Mouse (Mus musculus) gastrocnemius, postnatal 14 days (tissue): ENCODE data around the gene Zfp652. TPM values are rescaled to one million over a fixed set of nuclear protein-coding genes. Genes with fewer than 3 reads are reported as not detected.

ENCODE experiments used
- DNase-seq: peaks from one replicate; pipeline ENCODE4 v3.0.0; 2021; ENCODE audit warnings: mixed read lengths
- intact Hi-C: fragments of 180-260 bp; cut with DNase I; formaldehyde crosslinking; loops from one replicate; pipeline ENCODE4 v1.15.1; 2025; ENCODE audit warnings: low total_unique reads
- total RNA-seq, 2 experiments: library from RNA; stranded (reverse); gene quantifications; 2 replicates each; pipeline ENCODE4 v1.2.3; 2021

The Zfp652 gene
- total RNA-seq, 2 experiments from 2014 or later = 42.0 to 43.1 TPM

DNA sequence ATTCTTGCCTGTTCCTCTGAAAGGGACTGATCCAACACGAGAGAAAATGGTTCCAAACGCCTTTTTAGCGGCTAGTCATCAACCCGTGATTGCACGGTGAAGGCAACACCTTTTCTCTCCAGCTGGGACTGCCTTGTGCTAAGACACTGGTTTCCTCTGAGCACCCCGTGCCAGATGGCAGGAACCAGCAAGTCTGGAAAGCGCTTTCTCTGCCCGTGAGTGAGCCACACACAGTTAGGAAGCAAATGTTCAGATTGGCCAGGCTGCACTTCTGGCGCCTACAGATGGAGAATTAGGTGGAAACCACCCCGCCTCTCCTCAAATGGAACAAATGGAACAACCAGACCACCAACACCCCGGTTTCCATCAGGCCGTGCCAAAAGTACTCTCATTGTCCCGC is 79.3 kb downstream of the Zfp652 start:
- intact Hi-C loops = no loop called here
- DNase-seq = peak; percentile 16

DNA sequence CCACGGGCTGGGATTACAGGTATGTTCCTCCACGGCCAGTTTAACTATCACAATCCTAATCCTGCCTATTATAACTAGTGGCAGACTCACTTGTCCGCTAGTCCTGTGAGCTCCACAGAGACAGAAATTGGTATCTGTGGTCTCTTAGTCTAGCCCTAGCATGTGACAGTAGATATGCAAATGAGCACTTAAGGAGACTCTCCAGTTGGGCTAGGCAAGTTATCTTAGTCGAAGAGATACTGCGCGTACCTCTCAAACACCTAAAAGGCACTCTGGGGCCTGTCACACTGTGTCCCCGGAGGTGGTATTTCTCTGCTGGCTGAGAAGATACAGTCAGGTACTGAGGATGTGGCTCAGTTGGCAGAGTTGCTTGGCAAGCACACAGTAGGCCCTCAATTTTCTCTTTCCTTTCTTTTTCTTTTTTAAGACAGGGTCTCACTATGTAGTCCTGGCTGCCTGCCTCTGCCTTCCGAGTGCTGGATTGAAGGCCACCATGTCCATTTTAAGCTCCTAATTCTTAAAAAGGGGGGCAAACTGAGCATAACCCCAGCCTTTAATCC is 80.6 kb downstream of the Zfp652 start:
- no peak for DNase-seq
- intact Hi-C loops = no loop called here

DNA sequence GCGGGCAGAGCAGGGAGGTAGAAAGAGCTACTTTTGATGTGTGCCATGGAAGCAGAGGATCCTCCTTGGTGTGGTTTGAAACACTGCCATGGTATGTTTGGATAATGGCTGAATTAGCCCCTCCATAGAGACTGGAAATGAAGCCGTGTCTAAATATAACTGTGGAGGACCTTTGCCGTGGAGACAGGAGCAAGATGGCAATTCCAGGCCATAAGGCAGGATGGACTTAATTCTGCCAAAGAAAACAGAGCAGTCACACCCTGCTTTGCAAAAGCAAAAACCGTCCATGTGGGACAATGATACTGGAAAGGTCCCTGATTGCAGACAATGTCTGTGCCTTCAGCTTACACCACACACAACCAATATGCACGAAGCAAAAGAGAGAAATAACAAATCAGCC is 81.7 kb downstream of the Zfp652 start:
- intact Hi-C loops = no loop called here
- DNase-seq = no peak

DNA sequence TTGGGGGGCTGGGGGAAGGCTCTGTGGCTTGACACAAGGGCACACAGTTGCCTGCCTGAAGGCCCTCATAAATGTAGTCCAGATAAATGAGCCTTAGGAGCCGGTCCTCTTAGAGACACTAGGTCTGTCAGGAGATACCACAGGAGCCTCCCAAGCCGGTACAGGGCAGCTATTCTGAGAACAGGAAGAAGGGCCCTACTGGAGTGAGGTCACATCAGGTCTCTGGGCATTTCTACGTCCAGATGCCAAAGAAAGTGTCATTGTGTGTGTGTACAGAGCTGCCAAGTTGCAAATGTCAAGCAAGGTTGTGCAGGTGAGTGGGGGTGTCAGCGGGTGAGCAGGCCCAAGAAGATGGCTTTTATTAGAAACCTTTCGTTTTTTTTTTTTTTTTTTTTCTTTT is 83.1 kb downstream of the Zfp652 start:
- peak; percentile 33 for DNase-seq
- intact Hi-C loops = no loop called here

DNA sequence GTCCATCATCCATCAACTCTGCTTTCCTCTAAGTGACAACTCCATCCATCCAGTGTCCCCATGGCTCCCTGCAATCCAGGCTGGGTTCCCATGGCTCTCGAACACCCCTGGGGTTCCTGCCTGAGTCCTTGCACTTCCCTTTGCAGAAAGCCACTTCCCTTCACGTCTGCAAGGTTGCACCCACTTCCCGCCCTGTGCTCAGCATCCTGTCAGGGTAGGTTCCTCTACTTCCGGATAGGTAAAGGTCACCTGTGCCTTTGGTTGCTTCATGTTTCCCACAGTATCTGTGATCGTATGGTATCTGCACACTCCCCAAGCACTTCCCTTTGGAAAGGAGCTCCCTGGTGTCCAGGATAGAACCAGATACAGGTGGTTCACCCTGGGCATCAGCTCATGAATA is 92.5 kb downstream of the Zfp652 start:
- no peak for DNase-seq
- intact Hi-C loops = no loop called here

DNA sequence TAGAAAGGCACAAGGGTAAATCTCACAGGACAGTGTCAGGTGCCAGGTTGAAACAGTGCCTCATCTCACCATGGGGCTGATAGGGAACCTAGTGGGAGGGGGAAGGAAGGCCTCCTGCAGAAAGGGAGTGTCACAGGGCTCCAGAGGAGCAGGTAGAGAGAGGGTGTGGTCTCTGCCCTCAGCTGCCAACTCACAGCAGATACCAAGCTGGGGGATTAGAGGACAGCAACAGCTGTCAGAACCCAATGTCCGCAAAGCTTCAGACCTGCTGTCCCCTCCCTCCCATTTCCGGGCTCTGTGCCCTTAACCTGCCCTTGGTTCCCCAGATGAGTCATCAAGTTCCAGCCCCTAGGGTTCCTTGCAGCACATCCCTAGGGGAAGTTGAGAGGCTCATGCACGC is 93.1 kb downstream of the Zfp652 start:
- DNase-seq = no peak

DNA sequence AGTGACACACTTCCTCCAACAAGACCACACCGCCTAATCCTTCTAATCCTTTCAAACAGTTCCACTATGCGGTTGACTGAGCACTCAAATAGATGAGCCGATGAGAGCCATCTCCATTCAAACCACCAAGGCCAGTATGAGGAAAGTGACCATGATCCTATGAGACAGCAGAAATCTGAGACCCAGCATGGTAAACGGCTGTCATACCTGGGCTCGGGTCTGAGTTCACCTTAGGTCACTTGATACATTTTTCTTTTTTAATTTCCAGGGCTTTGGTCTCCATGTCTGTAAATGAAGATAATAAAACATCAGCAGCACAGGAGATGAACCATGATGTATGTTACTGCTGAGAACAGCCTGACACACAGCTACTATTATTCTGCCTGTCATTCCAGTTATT is 95.4 kb downstream of the Zfp652 start:
- no peak for DNase-seq
- intact Hi-C loops = no loop called here

More for the DNA sequence above, 93.1 kb downstream of the Zfp652 start:
- intact Hi-C loops = no loop called here

DNA sequence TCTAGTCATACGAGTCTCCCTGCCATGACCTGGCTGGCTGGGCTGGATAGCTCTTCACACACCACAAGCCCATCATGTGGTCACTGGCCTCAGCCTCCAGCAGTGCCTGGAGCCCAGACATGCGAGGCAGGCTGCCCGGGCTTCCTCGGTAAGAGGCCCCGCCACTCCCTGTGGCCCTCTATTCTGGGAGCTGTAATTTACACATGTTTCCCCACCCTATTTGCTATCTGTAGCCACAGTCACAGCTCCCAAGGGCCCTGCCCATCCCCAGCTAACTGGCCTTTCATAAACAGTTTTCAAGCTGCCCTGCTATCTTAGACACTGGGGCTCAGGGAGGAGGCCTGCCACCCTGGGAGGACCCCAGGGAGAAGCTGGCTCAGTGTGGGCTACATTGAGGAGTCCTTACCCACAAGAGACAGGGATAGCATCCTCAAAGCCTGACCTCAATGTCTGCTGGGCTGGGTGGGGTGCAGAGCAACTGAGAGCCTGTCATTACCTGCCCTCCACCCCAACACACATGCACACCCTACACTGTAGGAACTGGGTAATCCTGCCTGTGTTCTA is 96.1 kb downstream of the Zfp652 start:
- intact Hi-C loops = no loop called here
- peak; percentile 59 for DNase-seq

DNA sequence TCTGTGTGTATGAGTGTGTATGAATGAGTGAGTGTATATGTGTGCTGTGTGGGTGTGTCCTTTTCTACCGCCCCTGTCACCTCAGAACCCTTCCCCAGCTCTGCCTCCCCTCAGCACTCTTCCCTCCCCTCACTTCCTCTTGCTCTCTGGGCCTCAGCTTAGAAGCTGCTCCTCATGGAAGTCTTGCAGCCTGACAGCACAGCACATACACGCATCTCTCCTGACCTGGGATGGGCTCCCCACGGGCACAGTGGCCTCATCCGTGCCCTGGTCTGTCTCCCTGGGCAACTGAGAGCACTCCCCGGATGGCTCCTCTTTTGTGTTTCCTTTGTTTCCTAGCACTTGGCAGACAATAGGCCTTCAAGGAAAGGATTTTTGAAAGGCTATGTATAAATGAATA is 97.1 kb downstream of the Zfp652 start:
- DNase-seq = no peak
- intact Hi-C loops = no loop called here

DNA sequence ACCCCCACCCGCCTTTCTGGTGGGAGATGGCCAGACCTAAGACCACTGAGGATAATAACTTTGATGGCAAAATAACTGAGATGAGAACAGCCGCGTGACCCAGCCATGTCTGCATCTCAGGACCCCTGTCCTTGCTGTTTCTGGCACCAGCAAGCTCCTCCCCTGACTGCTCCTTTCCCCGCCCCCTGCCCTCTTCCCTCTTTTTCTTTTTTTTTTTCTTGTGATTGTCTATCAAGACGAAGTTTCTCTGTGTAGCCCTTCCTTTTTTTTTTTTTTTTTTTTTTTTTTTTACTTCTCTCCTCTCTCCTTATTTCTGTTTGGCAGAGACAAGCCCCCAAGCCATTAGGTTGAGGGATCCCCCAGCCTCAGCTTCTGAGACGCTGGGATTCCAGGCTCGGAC is 98.4 kb downstream of the Zfp652 start:
- intact Hi-C loops = no loop called here

DNA sequence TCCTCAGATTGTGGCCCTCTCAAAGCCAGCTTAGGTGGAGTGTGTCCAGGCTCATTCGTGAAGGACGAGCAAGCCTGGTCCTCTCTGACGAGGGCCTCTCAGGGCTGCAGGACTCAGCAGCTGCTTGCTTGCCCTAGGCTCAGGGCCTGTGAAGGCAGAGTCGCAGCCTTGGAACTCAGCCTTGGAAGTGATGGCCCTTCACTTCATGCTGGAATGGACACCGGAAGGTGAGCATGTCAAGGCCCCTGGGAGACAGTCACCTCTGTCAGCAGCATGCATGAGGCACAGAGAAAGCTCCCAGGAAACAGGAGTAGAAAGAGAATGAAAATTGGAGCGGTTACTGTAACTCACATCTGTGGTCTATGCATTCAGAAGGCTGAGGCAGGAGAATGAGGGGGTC is 99.3 kb downstream of the Zfp652 start:
- no peak for DNase-seq
- intact Hi-C loops = no loop called here

More for the DNA sequence above, 98.4 kb downstream of the Zfp652 start:
- DNase-seq = no peak

DNA sequence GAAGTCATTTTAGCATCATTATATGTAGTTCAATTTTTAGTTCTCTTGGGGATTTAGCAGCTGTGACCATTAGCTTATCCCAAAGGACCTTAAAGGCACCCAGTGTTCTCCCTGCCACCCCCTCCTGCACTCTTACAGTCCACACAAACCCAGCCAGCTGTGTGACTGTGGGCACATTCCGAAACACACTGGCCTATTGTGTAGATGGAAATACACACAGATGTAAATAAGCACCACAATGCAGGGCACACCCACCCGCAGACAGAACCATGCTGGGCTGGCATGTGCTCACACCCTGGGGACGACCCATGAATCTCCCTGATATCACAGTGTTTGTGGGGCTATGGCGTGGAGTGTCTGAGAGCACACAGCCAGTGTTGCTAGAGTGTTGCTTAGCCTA is 99.8 kb downstream of the Zfp652 start:
- intact Hi-C loops = no loop called here
- DNase-seq = no peak

DNA sequence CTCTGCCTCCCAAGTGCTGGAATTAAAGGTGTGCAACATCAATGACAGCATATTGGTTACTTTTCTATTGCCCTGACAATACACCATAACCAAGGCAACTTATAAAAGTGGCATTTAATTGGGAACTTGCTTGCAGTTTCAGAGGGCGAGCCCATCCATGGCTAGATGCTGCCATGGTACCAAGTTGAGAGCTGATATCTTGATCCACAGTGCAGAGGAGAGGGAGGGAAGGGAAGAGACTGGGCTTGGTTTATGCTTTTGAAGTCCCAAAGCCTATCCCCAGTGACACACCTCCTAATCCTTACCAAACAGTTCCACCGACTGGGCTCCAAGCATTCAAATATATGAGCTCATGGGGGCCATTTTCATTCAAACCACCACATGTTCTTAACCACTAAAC is 101.6 kb downstream of the Zfp652 start:
- no peak for DNase-seq
- intact Hi-C loops = no loop called here

DNA sequence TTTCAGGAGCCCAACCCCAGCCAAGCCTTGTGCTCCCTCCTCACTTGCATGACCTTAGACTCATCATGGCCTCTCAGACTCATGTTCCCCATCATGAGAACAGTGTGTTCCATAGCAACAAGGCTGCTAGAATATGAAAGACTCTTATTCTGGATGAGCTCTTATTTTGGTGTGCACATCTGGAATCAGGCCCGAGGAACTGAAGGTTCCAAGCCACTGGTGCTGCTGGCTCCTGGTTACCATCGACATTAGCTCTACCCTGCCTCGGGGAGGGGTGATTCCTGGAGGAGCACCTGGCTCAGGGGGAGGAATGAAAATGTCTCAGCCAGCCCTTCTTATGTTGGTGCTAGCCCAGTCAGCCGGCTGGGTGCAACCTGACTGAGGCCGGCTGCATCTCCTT is 102.4 kb downstream of the Zfp652 start:
- intact Hi-C loops = no loop called here
- no peak for DNase-seq

DNA sequence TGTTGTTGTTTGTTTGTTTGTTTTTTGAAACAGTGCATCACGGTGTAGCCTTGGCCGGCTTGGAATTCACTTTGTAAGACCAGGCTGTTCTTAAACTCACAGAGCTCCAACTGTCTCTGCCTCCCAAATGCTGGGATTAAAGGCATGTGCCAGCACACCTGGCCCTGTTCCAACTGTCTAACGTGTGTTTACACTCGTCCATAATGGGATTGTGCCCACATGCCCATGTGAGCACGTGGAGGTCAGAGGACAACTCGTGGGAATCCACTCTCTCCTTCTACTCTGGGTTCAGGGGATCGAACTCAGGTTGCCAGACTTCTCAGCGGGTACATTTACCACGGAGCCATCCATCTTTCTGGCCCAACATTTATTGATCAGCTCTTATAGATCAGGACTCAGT is 102.9 kb downstream of the Zfp652 start:
- intact Hi-C loops = no loop called here

DNA sequence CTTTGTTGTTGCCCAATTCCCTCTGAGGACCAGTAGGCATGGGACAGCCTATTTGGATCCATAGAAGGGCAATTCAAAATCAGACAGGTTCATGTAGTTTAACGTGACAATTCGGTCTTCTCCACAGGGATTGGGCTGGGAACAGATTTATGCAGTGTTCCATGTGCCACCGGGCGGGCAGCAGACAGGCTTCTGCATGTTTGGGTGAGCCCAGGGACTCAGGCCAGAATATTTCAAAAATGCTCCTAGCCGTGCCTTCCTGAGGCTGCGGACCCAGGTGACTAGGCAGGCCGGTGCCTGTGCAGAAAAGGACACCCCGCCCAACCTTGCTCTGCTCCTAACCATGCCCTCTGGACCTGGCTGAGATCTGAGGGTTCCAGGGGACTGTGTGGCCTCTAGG is 106.7 kb downstream of the Zfp652 start:
- no peak for DNase-seq

More for the DNA sequence above, 102.9 kb downstream of the Zfp652 start:
- DNase-seq = no peak

DNA sequence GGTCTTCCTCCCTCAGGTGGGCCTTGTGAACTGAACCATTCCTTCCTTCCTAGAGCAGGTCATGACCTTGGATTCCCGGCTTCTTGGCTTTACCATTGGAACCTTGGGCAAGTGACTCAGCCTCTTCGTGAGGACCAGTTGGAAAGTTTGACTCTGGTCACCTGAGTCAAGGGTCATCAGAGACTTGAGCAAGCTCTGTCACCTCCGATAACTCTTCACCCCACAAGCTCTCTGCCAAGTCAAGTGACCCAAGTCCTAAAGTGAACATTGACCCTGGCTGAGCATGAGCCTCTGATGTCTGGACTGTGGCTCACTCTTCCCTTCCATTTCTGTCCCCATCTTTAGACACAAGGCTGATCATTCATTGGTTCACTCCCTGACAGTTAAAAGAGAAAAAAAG is 109.0 kb downstream of the Zfp652 start:
- no peak for DNase-seq
- intact Hi-C loops = no loop called here

More for the DNA sequence above, 106.7 kb downstream of the Zfp652 start:
- intact Hi-C loops = no loop called here

DNA sequence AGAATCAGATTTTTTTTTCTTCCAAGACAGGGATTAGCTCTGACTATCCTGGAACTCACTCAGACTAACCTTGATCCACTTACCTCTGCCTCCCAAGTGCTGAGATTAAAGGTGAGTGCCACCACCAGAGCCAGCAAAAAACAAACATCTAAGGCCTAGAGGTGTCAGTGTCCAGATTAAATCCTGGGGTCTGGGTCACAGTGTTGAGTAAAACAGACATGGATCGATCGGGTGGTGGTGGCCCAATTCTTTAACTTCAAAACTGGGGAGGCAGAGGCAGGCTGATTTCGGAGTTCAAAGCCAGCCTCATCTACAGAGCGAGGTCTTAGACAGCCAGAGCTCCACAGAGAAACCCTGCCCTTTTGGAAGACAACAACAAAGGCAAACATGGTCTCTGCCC is 110.0 kb downstream of the Zfp652 start:
- no peak for DNase-seq
- intact Hi-C loops = no loop called here

DNA sequence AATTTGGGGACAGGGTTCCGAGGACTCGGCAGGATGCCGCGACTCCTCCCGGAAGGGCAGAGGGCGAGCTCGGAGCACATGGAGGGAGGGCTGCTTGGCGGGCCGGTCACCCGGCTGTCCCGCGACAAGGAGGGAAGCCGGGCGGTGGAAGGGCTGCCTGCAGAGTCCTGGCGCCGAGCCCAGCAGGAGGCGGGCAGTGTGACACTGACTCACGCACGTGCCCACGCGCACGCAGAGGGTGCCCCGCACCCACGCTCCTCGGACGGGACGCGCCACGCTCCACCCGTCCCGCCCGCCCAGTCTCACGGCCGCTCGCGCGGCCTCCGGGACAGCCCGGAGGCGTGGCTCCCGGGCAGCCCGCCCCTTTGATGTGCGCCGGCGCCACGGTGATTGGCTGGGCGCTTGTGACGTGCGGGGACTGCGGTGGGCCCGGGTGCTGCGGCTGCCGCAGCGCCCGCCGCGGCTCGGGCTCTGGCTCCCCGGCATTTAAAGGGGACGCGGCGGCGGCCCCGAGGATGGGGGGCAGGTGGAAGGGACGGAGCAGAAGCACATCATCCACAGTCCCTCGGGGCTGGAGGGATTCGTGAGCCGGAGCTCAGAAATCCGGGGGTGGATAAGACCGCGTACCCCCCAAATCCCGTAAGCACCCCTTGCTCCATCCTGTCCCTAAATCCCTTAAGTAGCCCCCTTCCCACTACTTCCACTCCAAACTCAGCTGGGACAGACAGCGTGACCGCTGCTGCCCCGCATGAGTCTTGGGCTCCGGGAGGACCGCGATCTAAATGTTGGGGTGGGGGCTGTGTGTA is 111.8 kb downstream of the Zfp652 start, which contains the start of gene Phospho1:
TSS of gene Phospho1 (plus strand) at position 429 of the 806 bp plus-strand sequence.
- intact Hi-C loops = no loop called here
- peak; percentile 94 for DNase-seq

DNA sequence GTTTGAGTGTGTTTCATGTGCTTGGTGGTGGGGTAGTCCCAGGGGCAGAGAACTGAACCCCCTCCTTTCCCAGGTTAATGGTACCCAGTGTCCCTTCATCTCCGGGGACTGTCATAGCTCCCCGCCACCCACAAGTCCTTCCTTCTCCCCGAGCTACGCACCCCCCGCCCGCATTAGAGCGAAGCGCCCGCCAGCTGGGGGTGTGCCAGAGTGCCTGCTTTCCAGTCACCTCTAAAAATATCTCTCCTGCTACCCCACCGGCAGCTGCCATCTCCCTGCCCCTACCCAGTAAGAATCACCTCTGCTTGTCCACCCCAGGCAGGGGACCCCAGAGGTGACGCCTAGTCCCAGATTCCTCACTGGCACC is 112.4 kb downstream of the Zfp652 start:
- intact Hi-C loops = loop anchor here (5.0 kb wide), 1 partner anchor 53 kb away; no protein-coding TSS in a partner anchor
- peak; percentile 85 for DNase-seq

DNA sequence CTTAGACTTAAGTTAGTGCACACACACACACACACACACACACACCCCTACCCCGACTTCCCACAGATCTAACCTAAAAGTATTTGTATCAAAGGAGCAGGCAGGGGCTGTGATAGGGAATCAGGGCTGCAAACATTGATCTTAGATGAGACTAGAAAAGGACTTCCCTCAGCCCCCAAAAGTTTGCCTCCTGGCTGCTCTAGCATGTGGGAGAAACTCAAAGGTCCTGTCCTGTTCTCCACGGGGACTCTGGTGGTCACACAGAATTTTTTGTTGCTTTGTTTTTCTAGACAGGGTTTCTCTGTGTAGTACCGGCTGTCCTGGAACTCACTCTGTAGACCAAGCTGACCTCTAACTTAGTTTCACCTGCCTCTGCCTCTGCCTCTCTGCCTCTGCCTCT is 113.2 kb downstream of the Zfp652 start:
- intact Hi-C loops = loop anchor here (5.0 kb wide), 1 partner anchor 53 kb away; no protein-coding TSS in a partner anchor
- DNase-seq = no peak
